Mouse (Mus musculus): ENCODE data around the gene Ms4a15. TPM values are rescaled to one million over a fixed set of nuclear protein-coding genes. Genes with fewer than 3 reads are reported as not detected.

Ms4a15 gene
- polyA plus RNA-seq, 1 experiment: not detected

- 78% methylated on average over 7 of the region's 7 CpGs for WGBS
- no peak overlapping the region for H3K27ac ChIP-seq (ENCODE audit: insufficient read depth, low read depth, low read length)
Measured at GRCm38 (mm10) chr19:10965721-10966120, 27.3 kb downstream of the Ms4a15 start.

GRCm38 (mm10) chr19:10959978-10960346 is 33.1 kb downstream of the Ms4a15 start:
- WGBS: 42% methylated on average over 12 of the region's 12 CpGs
- H3K27ac ChIP-seq (ENCODE audit: insufficient read depth, low read depth, low read length): no peak overlapping the region
- no peaks in the 10 kb centered on the region for H3K4me1 ChIP-seq (ENCODE audit: control insufficient read depth, insufficient read depth, low read length)
- H3K4me3 ChIP-seq (ENCODE audit: insufficient read depth, low read depth, low read length): no peak overlapping the region
- no peak for DNase-seq
- H3K36me3 ChIP-seq (ENCODE audit: control insufficient read depth, insufficient read depth, low read length): no peaks in the 10 kb centered on the region
- no peaks in the 10 kb centered on the region for H3K27me3 ChIP-seq (replicated peaks; ENCODE audit: control insufficient read depth, insufficient read depth, low read length)
- TF ChIP-seq CTCF (conservative IDR thresholded peaks at IDR 0.05; ENCODE audit: insufficient read depth, insufficient read length, low read depth, low read length) (no peak), POLR2A (IDR thresholded peaks at IDR 0.05; ENCODE audit: low read depth, low read length) (no peak)

More at GRCm38 (mm10) chr19:10965721-10966120, 27.3 kb downstream of the Ms4a15 start:
- no peak for DNase-seq
- no peaks in the 10 kb centered on the region for H3K36me3 ChIP-seq (ENCODE audit: control insufficient read depth, insufficient read depth, low read length)
- no peak for TF ChIP-seq POLR2A (IDR thresholded peaks at IDR 0.05; ENCODE audit: low read depth, low read length)
- TF ChIP-seq CTCF (conservative IDR thresholded peaks at IDR 0.05; ENCODE audit: insufficient read depth, insufficient read length, low read depth, low read length): no peak
- no peaks in the 10 kb centered on the region for H3K4me1 ChIP-seq (ENCODE audit: control insufficient read depth, insufficient read depth, low read length)
- no peaks in the 10 kb centered on the region for H3K27me3 ChIP-seq (replicated peaks; ENCODE audit: control insufficient read depth, insufficient read depth, low read length)
- no peak overlapping the region for H3K4me3 ChIP-seq (ENCODE audit: insufficient read depth, low read depth, low read length)

- Histone ChIP-seq H3K4me1 (ENCODE audit: control insufficient read depth, insufficient read depth, low read length) (no peaks in the 10 kb centered on the region), H3K27me3 (replicated peaks; ENCODE audit: control insufficient read depth, insufficient read depth, low read length) (no peaks in the 10 kb centered on the region), H3K36me3 (ENCODE audit: control insufficient read depth, insufficient read depth, low read length) (no peaks in the 10 kb centered on the region), H3K27ac (ENCODE audit: insufficient read depth, low read depth, low read length) (no peak overlapping the region), H3K4me3 (ENCODE audit: insufficient read depth, low read depth, low read length) (no peak overlapping the region)
- WGBS: 26% methylated on average over 11 of the region's 11 CpGs
- TF ChIP-seq POLR2A (IDR thresholded peaks at IDR 0.05; ENCODE audit: low read depth, low read length): no peak
- TF ChIP-seq CTCF (conservative IDR thresholded peaks at IDR 0.05; ENCODE audit: insufficient read depth, insufficient read length, low read depth, low read length): peak; percentile 51
- peak; percentile 75 for DNase-seq
Measured at GRCm38 (mm10) chr19:10959085-10959977, 33.7 kb downstream of the Ms4a15 start.

GRCm38 (mm10) chr19:10952021-10952939 is 40.8 kb downstream of the Ms4a15 start:
- TF ChIP-seq CTCF (conservative IDR thresholded peaks at IDR 0.05; ENCODE audit: insufficient read depth, insufficient read length, low read depth, low read length): no peak
- TF ChIP-seq POLR2A (IDR thresholded peaks at IDR 0.05; ENCODE audit: low read depth, low read length): no peak
- DNase-seq: peak; percentile 24
- 56% methylated on average over 11 of the region's 11 CpGs for WGBS
- Histone ChIP-seq H3K4me3 (ENCODE audit: insufficient read depth, low read depth, low read length) (no peak overlapping the region), H3K27me3 (replicated peaks; ENCODE audit: control insufficient read depth, insufficient read depth, low read length) (no peaks in the 10 kb centered on the region), H3K36me3 (ENCODE audit: control insufficient read depth, insufficient read depth, low read length) (no peaks in the 10 kb centered on the region), H3K4me1 (ENCODE audit: control insufficient read depth, insufficient read depth, low read length) (peaks cover 9% of the 10 kb centered on the region), H3K27ac (ENCODE audit: insufficient read depth, low read depth, low read length) (0 out of 2 replicates have a peak overlapping the region, but pooled peaks have one; percentile 39)

- no peaks in the 10 kb centered on the region for H3K36me3 ChIP-seq (ENCODE audit: control insufficient read depth, insufficient read depth, low read length)
- TF ChIP-seq POLR2A (IDR thresholded peaks at IDR 0.05; ENCODE audit: low read depth, low read length) (no peak), CTCF (conservative IDR thresholded peaks at IDR 0.05; ENCODE audit: insufficient read depth, insufficient read length, low read depth, low read length) (no peak)
- no peak for DNase-seq
- H3K4me3 ChIP-seq (ENCODE audit: insufficient read depth, low read depth, low read length): peak overlapping the region; percentile 24; the same call in 1 of the 2 replicates
- peaks cover 10% of the 10 kb centered on the region for H3K4me1 ChIP-seq (ENCODE audit: control insufficient read depth, insufficient read depth, low read length)
- H3K27me3 ChIP-seq (replicated peaks; ENCODE audit: control insufficient read depth, insufficient read depth, low read length): no peaks in the 10 kb centered on the region
- 28% methylated on average over 9 of the region's 9 CpGs for WGBS
- H3K27ac ChIP-seq (ENCODE audit: insufficient read depth, low read depth, low read length): peak overlapping the region; percentile 46; the same call in 1 of the 2 replicates
Measured at GRCm38 (mm10) chr19:10949558-10949957, 43.5 kb downstream of the Ms4a15 start.

- DNase-seq: peak; percentile 98
- Histone ChIP-seq H3K27ac (ENCODE audit: insufficient read depth, low read depth, low read length) (peak within 1 kb of the TSS; percentile 46; the same call in 1 of the 2 replicates), H3K4me3 (ENCODE audit: insufficient read depth, low read depth, low read length) (peak within 1 kb of the TSS; percentile 78), H3K36me3 (ENCODE audit: control insufficient read depth, insufficient read depth, low read length) (no peaks in the 10 kb centered on the region), H3K27me3 (replicated peaks; ENCODE audit: control insufficient read depth, insufficient read depth, low read length) (no peaks in the 10 kb centered on the region), H3K4me1 (ENCODE audit: control insufficient read depth, insufficient read depth, low read length) (peaks cover 10% of the 10 kb centered on the region)
- under 1% methylated on average over 30 of the region's 30 CpGs for WGBS
- TF ChIP-seq CTCF (conservative IDR thresholded peaks at IDR 0.05; ENCODE audit: insufficient read depth, insufficient read length, low read depth, low read length) (no peak), POLR2A (IDR thresholded peaks at IDR 0.05; ENCODE audit: low read depth, low read length) (peak; percentile 42)
Measured at GRCm38 (mm10) chr19:10949112-10949511, 43.9 kb downstream of the Ms4a15 start, which contains the start of gene Ccdc86. Ccdc86 (minus strand) TSS chr19:10949266.

Data from kidney, adult 2 months (tissue).